Mouse (Mus musculus): ENCODE results near the gene Ly86.

Gene Ly86

GRCm38 (mm10) chr13:37457007-37457827 lies 112.2 kb downstream of the Ly86 start:
- peak; percentile 97 for DNase-seq (ENCODE audit: low read depth, low spot score)

DNA sequence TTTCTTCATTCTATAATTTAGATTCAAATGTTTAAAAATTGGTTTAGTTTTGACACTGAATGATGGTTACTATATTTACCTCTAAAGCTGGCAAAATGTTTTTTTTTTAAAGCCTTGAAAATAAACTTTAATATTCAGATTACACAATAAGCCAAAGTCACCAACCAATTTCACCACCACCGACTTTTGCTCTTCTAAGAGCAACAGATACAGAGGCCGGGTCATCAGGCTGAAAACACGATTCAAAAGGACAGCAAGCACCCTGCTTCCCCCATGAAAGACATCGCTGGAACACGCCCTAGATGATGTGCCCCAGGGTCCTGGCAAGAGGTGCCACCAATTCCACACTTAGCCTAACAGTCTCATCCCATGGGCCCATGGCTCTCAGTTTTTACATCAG lies 113.5 kb downstream of the Ly86 start:
- no peak for DNase-seq (ENCODE audit: low read depth, low spot score)

- DNase-seq (ENCODE audit: low read depth, low spot score): no peak
Observed at GRCm38 (mm10) chr13:37459022-37459421, 114.0 kb downstream of the Ly86 start.

GRCm38 (mm10) chr13:37459957-37460930 lies 115.2 kb downstream of the Ly86 start:
- no peak for DNase-seq (ENCODE audit: low read depth, low spot score)

DNA sequence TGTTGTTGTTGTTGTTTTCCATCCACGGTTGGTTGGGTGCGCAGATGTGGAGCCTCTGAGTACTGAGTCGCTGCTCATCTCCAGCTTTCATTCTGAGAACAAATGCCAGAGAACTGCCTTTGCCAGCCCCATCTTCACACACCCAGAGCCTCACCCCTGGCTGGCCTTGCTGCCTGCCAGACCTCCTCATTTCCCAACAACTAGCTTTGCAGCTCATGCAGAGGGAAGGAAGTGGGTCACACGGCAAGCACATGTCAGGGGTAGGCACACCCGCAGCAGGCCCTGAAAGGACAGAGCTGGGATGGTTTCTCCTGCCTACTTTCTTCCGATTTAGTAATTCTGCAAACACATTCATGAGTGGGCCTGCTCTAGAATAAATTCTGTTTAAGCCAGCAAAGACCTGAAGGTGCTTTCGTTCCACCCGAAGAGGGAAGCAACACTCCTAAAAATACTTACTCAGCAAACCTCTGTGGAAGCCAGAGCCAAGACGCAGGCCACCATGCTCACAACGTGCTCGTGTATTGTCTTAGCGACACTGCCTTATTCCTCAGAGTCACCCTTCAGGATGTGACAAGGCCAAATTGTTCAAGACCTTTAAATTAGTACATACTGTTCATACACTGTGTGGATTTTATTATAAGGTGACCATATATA lies 117.2 kb downstream of the Ly86 start:
- no peak for DNase-seq (ENCODE audit: low read depth, low spot score)

DNA sequence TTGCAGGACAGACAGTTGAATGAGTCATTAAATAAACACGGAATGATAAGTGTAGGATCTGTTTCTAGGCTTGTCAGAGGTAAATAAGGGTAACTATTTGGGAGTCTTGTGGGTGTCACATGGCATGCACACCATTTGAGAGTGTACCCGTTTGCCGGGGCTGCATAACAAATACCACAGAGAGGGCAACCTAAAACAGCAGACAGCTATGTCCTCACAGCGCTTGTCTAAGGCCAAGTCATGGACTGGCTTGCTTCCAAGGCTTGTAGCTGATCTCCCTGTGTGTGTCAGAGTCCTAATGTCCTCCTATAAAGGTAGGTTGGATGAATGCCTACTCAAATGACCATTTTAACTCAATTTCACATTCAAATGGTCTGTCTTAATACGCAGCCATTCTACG lies 120.7 kb downstream of the Ly86 start:
- no peak for DNase-seq (ENCODE audit: low read depth, low spot score)

GRCm38 (mm10) chr13:37467795-37468194 lies 122.8 kb downstream of the Ly86 start:
- peak; percentile 63 for DNase-seq (ENCODE audit: low read depth, low spot score)

All from R1 (cell line).